Mouse (Mus musculus) adrenal gland (tissue): ENCODE measurements around the gene Kmt2b.

Source experiments
- intact Hi-C: fragments of 180-260 bp; cut with DNase I; formaldehyde crosslinking; loops from one replicate; pipeline ENCODE4 v1.15.1; 2025

Gene Kmt2b

DNA sequence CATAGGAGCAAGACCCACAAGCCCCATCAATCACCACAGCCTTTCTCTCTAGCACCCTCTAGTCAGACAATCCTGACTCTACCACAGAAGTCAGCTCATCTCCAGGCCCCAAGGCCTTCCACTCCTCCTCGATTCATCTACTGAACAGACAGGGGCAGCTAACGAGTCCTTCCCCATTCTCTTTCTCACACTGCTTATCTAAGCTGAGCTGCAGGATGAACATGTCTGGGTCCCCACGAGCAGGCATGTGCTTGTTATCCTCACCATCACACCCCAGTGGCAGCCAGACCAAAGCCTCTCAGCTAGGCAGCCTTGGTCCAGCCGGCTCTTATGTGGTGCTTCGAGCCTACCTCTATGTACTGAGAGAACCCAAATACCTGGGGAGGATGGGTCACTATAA lies 16.1 kb downstream of the Kmt2b start:
- intact Hi-C loops: no loop called here

DNA sequence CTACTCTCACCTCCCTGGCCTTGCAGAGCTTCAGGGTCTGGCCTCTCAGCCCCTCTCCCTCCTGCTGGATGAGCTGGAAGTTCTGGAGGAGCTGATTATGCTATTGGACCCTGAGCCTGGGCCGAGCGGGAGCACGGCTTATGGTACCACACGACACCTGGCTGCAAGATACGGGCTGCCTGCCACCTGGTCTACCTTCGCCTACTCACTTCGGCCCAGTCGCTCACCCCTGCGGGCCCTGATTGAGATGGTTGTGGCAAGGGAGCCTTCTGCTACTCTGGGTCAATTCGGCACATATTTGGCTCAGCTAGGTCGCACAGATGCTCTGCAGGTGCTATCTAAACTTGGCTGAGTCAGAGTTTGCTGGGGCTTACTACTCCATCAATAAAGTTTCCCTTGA lies 21.0 kb downstream of the Kmt2b start:
- intact Hi-C loops: no loop called here

DNA sequence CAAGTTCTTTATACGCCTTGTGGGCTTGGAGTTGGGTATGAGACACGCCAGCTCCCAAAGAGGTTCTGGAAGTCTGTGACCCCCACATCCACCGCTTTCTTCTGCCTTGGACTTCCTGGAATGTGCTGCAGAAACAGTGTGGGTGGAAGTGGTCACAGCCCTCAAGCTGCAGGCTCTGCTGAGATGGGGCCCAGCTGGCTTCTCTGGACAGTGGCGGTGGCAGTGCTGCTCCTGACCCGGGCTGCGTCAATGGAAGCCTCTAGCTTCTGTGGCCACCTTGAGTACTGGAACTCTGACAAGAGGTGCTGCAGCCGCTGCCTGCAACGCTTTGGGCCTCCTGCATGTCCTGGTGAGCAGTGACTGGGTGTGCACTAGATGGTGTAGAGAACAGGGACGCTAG lies 22.5 kb downstream of the Kmt2b start:
- intact Hi-C loops: loop anchor here (1.0 kb wide), 1 partner anchor 13 kb away; no protein-coding TSS in a partner anchor

DNA sequence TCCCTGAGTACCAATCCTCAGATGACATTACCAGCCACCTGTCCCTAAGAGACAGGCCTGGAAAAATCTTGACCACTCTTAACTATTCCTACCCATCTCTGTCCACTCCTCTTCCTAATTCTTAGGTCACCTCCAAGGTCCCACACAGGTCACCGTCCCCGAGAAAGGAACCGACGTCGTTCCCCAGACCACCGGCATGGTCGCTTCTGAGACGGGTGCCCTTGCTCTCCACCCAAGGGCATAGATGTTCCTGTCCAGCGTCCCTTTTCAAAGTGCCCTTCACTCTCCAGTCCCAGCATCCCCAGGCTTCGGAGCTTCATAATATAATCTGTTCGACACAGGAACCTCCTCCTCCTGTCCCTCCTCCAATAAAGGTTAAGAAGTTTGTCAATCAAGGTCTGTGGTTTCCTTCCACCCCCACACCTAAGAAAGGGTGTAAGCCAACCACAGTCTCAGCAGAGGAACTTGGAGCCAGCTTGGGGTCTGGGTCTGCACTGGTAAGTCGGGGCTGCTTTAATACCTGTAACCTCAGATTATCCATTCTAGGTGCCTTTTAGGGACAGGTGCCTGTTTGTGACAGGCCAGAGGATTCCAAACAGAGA lies 23.5 kb downstream of the Kmt2b start, which contains the start of gene Igflr1:
Igflr1 (plus strand) TSS at position 458 of the 602 bp plus-strand sequence.
- intact Hi-C loops: loop anchor here (2.0 kb wide), 1 partner anchor 22 kb away; no protein-coding TSS in a partner anchor

DNA sequence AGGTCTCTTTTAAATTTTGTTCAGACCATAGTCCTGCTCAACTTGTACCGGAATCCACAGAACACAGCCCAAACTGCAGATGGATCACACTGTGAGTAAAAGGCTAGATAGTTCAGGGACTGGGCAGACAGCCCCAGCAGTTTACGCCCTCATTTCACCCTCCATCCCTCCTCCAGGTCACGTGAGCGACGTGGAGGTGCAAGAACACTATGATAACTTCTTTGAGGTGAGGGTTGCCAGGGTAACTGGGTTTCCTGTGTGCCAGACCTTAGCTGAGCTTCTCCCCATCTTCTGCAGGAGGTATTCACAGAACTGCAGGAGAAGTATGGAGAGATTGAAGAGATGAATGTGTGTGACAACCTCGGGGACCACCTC lies 24.6 kb downstream of the Kmt2b start:
- intact Hi-C loops: loop anchor here (2.0 kb wide), 1 partner anchor 23 kb away; no protein-coding TSS in a partner anchor

DNA sequence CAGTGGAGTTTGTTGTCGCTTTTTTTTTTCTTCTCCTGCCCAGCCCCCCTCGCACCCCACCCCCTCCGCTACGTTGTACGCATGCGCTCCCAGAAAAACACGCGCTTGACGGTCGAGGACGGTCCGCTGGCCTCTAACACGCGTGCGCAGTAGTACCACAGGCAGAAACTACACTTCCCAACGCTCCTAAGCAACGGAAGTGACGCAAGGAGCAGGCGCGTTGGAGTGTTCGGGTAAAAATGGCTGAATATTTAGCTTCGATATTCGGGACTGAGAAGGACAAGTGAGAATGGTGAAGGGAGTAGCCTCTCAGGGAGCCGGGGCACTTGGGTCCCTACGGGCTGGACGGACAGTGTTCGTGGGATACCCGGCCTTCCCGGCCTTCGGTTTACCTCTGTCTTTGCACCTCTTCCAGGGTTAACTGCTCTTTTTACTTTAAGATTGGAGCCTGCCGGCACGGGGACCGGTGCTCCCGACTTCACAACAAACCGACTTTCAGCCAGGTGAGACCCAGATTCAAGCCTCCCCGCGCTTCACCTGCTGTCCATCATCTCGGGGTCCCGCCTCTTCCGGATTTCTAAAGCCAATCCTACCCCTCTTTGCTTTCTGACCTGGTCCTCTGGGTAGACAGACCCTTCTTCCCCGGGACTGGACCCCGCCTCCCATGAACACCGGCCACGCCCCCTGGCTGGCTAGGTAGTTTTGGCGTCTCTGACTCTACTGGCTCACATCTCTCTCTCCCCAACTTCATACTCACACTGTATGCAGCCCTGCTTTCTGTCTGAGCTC lies 25.2 kb downstream of the Kmt2b start, which contains the start of the genes U2af1l4, Gm49396 and Psenen:
U2af1l4 (plus strand) TSS at position 185 of the 789 bp plus-strand sequence.
Gm49396 (plus strand) TSS at position 228 of the 789 bp plus-strand sequence.
Psenen (minus strand) TSS at position 511 of the 789 bp plus-strand sequence.
- intact Hi-C loops: no loop called here

DNA sequence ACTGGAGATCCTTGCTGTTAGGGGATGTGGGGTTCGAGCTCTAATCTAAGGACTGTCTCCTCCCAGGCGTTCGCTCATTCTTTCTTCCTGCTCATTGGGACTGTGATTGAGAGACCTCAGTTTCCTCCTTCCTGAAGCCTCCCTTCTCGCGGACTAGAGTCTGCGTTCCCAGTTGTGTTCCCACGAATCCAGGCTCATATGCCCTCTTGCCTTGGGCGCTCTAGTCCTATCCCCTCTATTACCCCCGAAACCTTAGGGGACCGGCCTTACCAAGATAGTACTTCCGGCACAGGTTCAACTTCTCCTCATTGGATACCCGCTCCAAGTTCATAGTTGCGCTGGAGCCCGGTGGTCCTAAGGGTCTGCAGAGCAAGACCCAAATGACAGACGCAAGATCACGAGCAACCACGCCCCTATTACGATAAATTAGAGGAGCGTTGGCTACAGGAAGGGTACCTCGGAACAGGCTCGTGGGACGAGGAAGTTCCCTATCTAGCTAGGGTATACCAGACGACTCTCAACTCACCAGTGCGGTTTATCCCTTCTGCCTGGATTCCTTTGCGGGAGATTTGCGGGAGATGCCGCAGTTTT lies 25.9 kb downstream of the Kmt2b start:
- intact Hi-C loops: no loop called here

DNA sequence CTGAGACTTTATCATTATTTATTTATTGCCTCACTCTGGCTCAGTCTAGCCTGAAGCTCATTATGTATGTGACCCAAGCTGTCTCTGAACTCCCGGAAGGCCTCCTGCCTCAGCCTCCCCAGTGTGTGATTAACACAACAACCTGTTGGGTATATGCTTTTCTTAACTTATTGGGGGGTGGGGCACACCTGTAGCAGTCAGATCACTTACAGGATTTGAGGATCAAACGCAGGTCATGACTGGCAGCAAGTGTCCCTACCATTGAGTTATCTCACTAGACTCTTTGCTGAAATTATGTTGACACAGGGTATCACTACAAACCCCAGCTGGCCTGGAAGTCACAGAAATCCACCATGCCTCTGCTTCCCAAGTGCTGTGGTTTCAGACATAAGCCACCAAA lies 28.2 kb downstream of the Kmt2b start:
- intact Hi-C loops: no loop called here

DNA sequence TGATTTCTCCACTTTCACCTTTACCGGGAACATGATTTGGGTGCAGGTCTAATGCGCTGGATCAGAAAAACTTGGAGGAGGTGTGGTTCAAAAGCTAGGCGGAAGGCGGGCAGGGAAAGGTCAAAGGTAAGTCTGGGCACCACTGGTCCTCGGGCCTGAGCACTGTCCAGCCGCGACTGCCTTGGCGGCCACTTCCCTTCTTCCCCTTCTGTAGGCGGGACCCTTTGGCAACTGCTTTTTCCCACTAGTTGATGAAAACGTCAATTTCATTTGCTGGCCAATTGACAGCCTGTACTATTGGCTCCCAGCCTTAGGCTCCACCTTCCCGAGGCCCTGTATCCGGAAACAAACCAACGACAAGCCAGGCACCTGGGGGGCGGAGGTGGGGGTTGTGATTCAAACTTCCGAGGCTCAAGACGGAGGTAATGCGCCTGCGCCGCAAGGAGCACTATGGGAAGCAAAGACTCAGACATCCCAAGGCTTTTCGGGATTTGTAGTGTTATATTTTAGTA lies 29.0 kb downstream of the Kmt2b start, which contains the start of gene Lin37:
Lin37 (minus strand) TSS at position 396 of the 512 bp plus-strand sequence.
- intact Hi-C loops: no loop called here

DNA sequence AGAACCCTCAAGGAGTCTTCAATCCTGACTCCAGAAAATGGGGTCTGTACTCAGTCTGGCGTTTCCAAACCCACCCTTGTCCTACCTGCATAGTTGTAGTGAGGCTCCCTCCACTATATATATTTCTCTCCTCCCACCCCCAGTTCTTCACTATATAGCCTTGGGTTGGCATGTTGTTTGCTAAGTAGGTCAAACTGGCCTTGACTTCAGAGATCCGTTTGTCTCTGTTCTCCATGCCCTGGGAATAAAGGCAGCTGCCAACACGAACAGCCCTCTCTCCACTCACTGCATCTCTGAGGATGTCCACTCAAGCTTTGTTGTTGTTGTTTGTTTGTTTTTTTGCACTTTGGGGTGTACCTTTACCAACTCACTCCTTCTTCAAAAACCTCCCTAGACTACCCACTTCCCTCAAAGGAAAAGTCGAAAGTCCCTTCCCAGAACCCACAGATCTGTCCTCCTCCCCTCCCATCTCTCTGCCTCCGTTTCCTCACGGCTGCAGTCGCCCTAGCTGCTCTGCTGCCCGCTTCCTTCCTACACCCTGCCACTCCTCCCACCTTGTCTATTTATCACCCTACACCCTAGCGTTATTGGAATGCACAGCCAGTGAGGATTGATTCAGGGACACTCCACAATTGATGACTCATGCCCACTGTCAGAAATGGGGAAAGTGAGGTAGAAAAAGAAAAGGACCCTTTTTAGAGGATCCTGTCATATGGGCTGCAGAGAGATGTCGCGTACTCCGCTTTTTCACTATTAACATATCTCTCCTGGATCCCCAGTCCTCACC lies 29.7 kb downstream of the Kmt2b start:
- intact Hi-C loops: no loop called here

DNA sequence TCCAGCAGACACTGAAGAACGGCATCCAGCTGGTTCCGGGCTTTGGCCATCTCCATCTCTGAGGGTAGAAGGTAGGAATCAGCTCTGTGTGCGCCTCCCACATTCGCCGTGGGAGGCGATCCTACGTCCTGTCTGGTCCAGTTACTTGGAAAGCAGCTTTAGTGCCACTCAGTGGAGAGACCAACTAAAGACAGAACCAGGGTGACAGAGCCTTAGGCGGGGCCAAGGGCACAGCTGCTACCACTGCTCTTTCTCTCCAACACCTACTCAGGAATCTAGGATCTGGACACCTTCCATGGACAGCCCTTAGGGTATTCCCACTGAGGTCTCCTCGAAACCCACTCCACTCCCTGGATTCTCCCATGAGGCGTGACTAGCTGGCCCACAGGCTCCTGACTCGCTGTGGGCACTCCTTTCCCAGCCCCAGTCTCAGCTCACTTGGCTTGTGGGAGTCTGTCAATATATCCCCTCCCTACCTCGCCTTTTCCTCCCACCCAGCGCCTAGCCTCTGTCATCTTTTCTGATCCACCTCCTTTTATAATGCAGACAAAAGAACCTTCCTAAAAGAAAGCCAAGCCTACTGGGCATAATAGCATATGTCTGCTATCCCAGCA lies 30.5 kb downstream of the Kmt2b start:
- intact Hi-C loops: no loop called here

DNA sequence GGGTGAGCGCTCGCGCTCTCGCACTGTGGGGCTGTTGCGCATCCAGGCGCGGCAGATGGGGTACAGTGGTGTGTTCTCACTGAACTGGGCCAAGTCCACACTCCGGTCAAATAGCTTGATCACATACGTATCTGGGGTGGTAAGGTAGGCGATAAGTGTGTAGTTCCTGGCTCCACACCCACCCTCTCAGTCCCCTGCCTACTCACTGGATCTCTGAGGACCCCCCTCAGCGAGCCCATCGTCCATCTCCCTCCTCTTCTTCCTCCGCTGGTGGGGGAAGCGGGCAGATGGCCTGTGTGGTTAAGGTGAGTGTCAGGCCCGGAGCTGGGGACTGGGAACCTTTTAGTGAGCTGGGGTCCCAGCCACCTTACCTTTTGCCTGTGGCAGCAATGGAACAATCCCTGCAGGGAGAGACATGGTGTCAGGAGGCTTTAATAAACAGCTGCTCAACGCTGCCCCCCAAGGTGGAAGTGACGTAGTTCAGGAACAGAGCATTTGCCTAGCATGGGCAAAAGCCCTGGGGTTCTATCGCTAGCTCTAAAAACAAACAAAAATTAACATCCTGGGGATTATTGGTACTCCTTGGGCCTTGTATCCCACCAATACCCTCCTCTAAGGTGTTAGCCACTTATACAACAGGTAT lies 31.5 kb downstream of the Kmt2b start:
- intact Hi-C loops: no loop called here

DNA sequence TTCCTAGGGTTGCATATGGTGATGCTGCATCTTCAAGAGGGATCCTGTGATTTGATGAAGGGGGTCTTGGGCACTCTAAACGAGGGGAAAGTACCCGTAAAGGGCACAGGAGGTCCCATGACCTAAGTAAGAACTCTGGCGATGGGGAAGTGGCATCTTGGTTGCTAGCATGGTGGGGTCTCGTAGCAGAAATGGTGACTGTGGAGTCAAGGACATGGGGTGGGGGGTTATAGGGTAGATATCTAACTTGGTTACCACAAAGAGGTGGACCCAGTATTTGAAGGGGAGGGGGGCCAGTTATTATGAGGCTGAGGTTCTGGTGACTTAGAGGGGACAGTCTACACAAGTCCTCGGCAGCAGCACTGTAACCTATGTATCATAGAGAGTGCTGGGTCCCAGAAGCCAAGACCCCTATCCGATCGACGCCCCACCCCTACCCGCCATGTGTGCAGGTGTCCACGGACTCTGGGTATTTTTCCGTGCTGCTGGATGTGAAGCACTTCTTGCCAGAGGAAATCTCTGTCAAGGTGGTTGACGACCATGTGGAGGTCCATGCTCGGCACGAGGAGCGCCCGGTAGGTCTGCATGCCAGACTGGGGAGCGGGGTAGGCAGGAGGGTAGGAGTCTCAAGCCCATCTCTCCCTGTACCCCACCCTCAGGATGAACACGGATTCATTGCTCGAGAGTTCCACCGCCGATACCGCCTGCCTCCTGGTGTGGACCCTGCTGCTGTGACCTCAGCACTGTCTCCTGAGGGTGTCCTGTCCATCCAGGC lies 34.5 kb downstream of the Kmt2b start:
- intact Hi-C loops: no loop called here

DNA sequence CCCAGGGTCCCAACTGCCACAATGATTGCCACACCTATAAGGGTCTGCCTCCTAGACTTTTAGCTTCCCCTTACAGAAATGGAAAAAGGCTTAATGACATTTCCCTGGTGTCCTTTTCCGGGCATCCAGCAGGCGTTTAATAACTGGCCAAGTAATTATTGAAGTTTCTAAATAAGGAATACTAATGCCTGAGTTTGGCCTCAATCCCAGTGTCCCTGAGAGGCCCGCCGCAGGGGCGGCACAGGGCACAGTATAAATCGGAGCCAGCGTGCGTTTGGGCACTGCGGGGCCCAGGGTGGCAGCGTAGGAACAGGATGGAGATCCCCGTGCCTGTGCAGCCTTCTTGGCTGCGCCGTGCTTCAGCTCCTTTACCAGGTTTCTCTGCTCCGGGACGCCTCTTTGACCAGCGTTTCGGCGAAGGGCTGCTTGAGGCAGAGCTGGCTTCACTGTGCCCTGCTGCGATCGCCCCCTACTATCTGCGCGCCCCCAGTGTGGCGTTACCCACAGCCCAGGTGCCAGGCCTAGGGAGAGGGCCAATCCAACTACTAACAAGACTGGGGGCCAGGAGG lies 35.4 kb downstream of the Kmt2b start:
- intact Hi-C loops: no loop called here

DNA sequence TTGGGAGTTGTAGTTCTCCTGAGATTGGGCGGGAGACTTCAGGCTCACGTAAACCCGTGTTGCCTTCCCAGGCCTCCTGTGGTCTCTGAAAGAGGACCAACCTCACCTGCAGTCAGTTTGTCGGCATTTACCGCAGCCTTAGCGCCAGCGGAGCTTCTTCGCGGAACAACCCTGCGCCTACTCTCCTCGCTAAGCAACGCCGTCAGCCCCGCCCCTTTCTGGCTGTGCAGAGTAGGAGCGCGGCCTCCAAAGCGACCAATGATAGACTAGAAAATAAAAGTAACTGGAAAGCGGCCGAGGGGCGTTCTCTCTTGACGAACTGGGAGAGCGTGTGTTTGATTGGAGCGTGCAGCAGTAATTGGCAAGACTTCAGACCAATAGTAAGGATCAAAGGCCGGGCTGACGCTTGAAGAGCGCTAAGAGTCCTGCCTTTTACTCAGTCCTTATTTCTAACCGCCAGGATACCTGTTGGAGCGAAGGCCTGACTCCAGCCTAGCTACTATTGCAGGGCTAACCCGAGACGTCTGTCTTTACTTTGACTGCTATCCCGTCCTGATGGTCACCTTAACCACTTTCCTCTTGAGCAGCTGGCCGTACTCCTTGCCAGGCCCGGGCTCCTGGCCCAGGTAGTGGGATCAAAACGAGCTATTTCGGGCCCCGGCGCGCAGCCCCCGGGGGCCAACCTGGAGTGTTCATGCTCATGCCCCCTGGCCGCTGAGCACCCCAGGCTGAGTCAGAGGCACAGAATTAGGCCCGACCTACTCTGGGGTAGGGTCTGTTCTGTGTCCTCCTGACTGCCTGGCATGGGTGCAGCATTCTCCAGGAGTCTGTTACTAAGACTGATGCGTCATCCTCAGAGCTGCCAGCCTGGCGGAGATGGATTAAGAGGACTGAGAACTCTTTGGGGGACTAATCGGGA lies 36.2 kb downstream of the Kmt2b start, which contains the start of the genes Hspb6 and Proser3:
Hspb6 (plus strand) TSS at position 77 of the 919 bp plus-strand sequence.
Proser3 (minus strand) TSS at position 198 of the 919 bp plus-strand sequence.
- intact Hi-C loops: no loop called here

DNA sequence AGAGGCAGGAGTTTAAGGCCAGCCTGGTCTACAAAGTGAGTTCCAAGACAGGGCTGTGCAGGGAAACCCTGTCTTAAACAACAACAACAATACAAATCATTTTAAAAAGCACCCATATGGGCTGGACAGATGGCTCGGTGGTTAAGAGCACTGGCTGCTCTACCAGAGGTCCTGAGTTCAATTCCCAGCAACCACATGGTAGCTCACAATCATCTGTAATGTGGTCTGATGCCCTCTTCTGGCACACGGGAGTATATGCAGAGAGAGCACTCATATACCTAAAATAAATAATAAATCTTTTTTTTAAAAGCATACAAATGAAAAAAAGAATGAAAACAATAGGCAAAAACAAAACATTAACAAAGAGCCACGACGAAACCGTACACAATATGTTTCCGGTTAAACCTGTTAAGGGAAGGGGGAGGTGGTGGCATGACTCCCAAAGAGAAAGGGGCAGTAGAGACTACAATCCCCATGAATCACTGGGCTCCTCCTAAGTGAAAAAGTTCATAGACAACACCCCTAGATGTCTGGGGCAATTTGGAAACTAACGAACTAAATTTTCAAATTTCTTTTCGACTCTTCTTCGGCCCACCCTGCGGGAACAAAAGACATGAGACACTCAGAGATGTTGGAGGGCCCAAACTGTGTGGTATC lies 37.0 kb downstream of the Kmt2b start:
- intact Hi-C loops: no loop called here

DNA sequence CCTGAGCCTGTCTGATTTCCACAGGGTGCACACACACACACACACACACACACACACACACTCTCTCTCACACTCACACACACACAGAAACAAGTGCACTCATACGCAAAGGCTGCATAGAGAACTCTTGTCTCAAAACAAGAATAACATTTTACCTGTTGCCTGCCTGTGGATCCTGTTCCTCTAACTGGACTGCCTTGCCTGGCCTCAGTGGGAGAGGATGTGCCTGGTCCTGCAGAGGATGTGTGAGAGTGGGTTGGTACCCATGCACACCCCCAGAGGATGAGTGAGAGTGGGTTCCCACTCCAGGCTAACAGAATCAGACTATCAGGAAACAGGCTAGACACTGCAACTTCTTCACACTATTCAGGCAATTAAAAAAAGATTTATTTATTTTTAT lies 37.9 kb downstream of the Kmt2b start:
- intact Hi-C loops: no loop called here
